Mouse (Mus musculus): ENCODE data around the gene Sel1l. TPM values are rescaled to one million over a fixed set of nuclear protein-coding genes. Genes with fewer than 3 reads are reported as not detected.
"Not testable (repeated sequence)": the region's sequence is repeated elsewhere in the genome, so short reads cannot be mapped to it uniquely, and the experiment has no call there.

Gene Sel1l
- polyA plus RNA-seq, 1 experiment: 24.1 TPM

- WGBS: 94% methylated on average over 7 of the region's 7 CpGs
- DNase-seq (ENCODE audit: low read depth, low spot score): no peak
Measured at GRCm38 (mm10) chr12:91831410-91831809, 17.5 kb downstream of the Sel1l start.

GRCm38 (mm10) chr12:91820461-91820860 is 28.5 kb downstream of the Sel1l start:
- no peak for DNase-seq (ENCODE audit: low read depth, low spot score)
- 94% methylated on average over 12 of the region's 12 CpGs for WGBS

GRCm38 (mm10) chr12:91818726-91819125 is 30.2 kb downstream of the Sel1l start:
- DNase-seq (ENCODE audit: low read depth, low spot score): no peak
- WGBS: 94% methylated on average over 4 of the region's 4 CpGs

GRCm38 (mm10) chr12:91815990-91816389 is 33.0 kb downstream of the Sel1l start:
- WGBS: 28% methylated on average over 10 of the region's 10 CpGs
- DNase-seq (ENCODE audit: low read depth, low spot score): peak; percentile 25

- no peak for DNase-seq (ENCODE audit: low read depth, low spot score)
- WGBS: 97% methylated on average over 11 of the region's 11 CpGs
Measured at GRCm38 (mm10) chr12:91815552-91815951, 33.4 kb downstream of the Sel1l start.

- DNase-seq (ENCODE audit: low read depth, low spot score): no peak
- WGBS: 89% methylated on average over 8 of the region's 8 CpGs
Measured at GRCm38 (mm10) chr12:91808911-91809310, 40.0 kb downstream of the Sel1l start.

GRCm38 (mm10) chr12:91807761-91808160 is 41.2 kb downstream of the Sel1l start:
- no peak for DNase-seq (ENCODE audit: low read depth, low spot score)
- 83% methylated on average over 6 of the region's 6 CpGs for WGBS

GRCm38 (mm10) chr12:91807095-91807494 is 41.9 kb downstream of the Sel1l start:
- WGBS: 86% methylated on average over 11 of the region's 11 CpGs
- DNase-seq (ENCODE audit: low read depth, low spot score): no peak

- WGBS: 71% methylated on average over 3 of the region's 3 CpGs
- DNase-seq (ENCODE audit: low read depth, low spot score): no peak
Measured at GRCm38 (mm10) chr12:91804262-91804661, 44.7 kb downstream of the Sel1l start.

- no peak for DNase-seq (ENCODE audit: low read depth, low spot score)
- WGBS: 64% methylated on average over 13 of the region's 13 CpGs
Measured at GRCm38 (mm10) chr12:91803207-91803932, 45.6 kb downstream of the Sel1l start.

- 90% methylated on average over 12 of the region's 12 CpGs for WGBS
- DNase-seq (ENCODE audit: low read depth, low spot score): no peak
Measured at GRCm38 (mm10) chr12:91802586-91803206, 46.3 kb downstream of the Sel1l start.

GRCm38 (mm10) chr12:91800861-91801385 is 48.0 kb downstream of the Sel1l start:
- 75% methylated on average over 6 of the region's 6 CpGs for WGBS
- no peak for DNase-seq (ENCODE audit: low read depth, low spot score)

GRCm38 (mm10) chr12:91799821-91800335 is 49.1 kb downstream of the Sel1l start:
- 57% methylated on average over 12 of the region's 12 CpGs for WGBS
- DNase-seq (ENCODE audit: low read depth, low spot score): no peak

- 15% methylated on average over 6 of the region's 6 CpGs for WGBS
- DNase-seq (ENCODE audit: low read depth, low spot score): no peak
Measured at GRCm38 (mm10) chr12:91799379-91799773, 49.6 kb downstream of the Sel1l start.

- 69% methylated on average over 6 of the region's 6 CpGs for WGBS
- no peak for DNase-seq (ENCODE audit: low read depth, low spot score)
Measured at GRCm38 (mm10) chr12:91798720-91799378, 50.1 kb downstream of the Sel1l start.

- DNase-seq (ENCODE audit: low read depth, low spot score): no peak
- 64% methylated on average over 4 of the region's 4 CpGs for WGBS
Measured at GRCm38 (mm10) chr12:91796774-91797173, 52.2 kb downstream of the Sel1l start.

GRCm38 (mm10) chr12:91793266-91793665 is 55.7 kb downstream of the Sel1l start:
- 56% methylated on average over 8 of the region's 8 CpGs for WGBS
- DNase-seq (ENCODE audit: low read depth, low spot score): no peak

GRCm38 (mm10) chr12:91791822-91792221 is 57.1 kb downstream of the Sel1l start:
- no peak for DNase-seq (ENCODE audit: low read depth, low spot score)
- 58% methylated on average over 4 of the region's 4 CpGs for WGBS

GRCm38 (mm10) chr12:91789801-91790200 is 59.2 kb downstream of the Sel1l start:
- no peak for DNase-seq (ENCODE audit: low read depth, low spot score)
- WGBS: 59% methylated on average over 6 of the region's 6 CpGs

- 51% methylated on average over 3 of the region's 3 CpGs for WGBS
- DNase-seq (ENCODE audit: low read depth, low spot score): not testable (repeated sequence)
Measured at GRCm38 (mm10) chr12:91788446-91788845, 60.5 kb downstream of the Sel1l start.
